Mouse (Mus musculus) liver, embryonic 12.5 days (tissue): ENCODE data around the gene Cntrl. TPM values are rescaled to one million over a fixed set of nuclear protein-coding genes. Genes with fewer than 3 reads are reported as not detected.
A peak's percentile ranks its signal among the peaks of the same experiment; 100 is the strongest.

Experiments
- ATAC-seq: fragments of 200-750 bp; cut with Nextera tagmentation; 2 replicates; pipeline ENCODE4 v1.8.0; 2017; ENCODE audit warnings: moderate number of reproducible peaks, mild to moderate bottlenecking, moderate library complexity
- H3K27ac ChIP-seq: fragments of 300-500 bp; sonication (generic); 2 replicates; pipeline ENCODE4 v1.5.1; 2016; ENCODE audit warnings: mild to moderate bottlenecking
- H3K27me3 ChIP-seq: fragments of 300-500 bp; sonication (generic); replicated peaks from 2 replicates; pipeline ENCODE4 v1.6.1; 2016; ENCODE audit warnings: mild to moderate bottlenecking, moderate library complexity
- H3K36me3 ChIP-seq: fragments of 300-500 bp; sonication (generic); 2 replicates; pipeline ENCODE4 v1.6.1; 2016; ENCODE audit warnings: mild to moderate bottlenecking, moderate library complexity
- H3K4me1 ChIP-seq: fragments of 300-500 bp; sonication (generic); 2 replicates; pipeline ENCODE4 v1.6.1; 2016
- H3K4me2 ChIP-seq: fragments of 300-500 bp; sonication (generic); 2 replicates; pipeline ENCODE4 v1.6.1; 2016; ENCODE audit warnings: mild to moderate bottlenecking, moderate library complexity
- H3K4me3 ChIP-seq: fragments of 300-500 bp; sonication (generic); 2 replicates; pipeline ENCODE4 v1.5.1; 2016; ENCODE audit warnings: mild to moderate bottlenecking, moderate library complexity
- H3K9ac ChIP-seq: fragments of 300-500 bp; sonication (generic); 2 replicates; pipeline ENCODE4 v1.6.1; 2016; ENCODE audit warnings: mild to moderate bottlenecking, moderate library complexity
- H3K9me3 ChIP-seq: fragments of 300-500 bp; sonication (generic); replicated peaks from 2 replicates; pipeline ENCODE4 v1.6.1; 2016; ENCODE audit warnings: mild to moderate bottlenecking, moderate library complexity
- WGBS: fragments of 180-500 bp; shearing (Covaris S2); methylation state at CpG from one replicate; pipeline ENCODE4 v1.1.7; 2016; ENCODE audit not compliant: insufficient replicate concordance; 5-methylcytosine and 5-hydroxymethylcytosine counted together
- polyA plus RNA-seq: library from polyadenylated mRNA; unstranded; fragments of >200 nt; fragmentation: Nextera tagmentation; extraction: Ambion mirVana; gene quantifications from 2 replicates; pipeline ENCODE4 v1.2.1, GENCODE M21; 2016

The Cntrl gene
- polyA plus RNA-seq, 1 experiment from 2014 or later: 12.7 TPM

- under 1% methylated on average over 21 of the region's 21 CpGs for WGBS
These were observed 22.8 kb downstream of the Cntrl start for GRCm38 (mm10) chr2:35131991-35132661.

GRCm38 (mm10) chr2:35132662-35133055 lies 23.4 kb downstream of the Cntrl start:
- WGBS: 6% methylated on average over 5 of the region's 5 CpGs
- peaks cover 14% of the 10 kb centered on the region for H3K4me1 ChIP-seq
- no peaks in the 10 kb centered on the region for H3K27me3 ChIP-seq
- peak overlapping the region; percentile 76; the same call in 1 of the 2 replicates for H3K27ac ChIP-seq
- H3K36me3 ChIP-seq: peaks cover 46% of the 10 kb centered on the region
- peak overlapping the region; percentile 66 for H3K4me3 ChIP-seq
- peak overlapping the region; percentile 78 for H3K4me2 ChIP-seq
- no peak for ATAC-seq
- no peaks in the 10 kb centered on the region for H3K9me3 ChIP-seq
- H3K9ac ChIP-seq: peak overlapping the region; percentile 66

More at GRCm38 (mm10) chr2:35131991-35132661, 22.8 kb downstream of the Cntrl start:
- peak; percentile 98 for ATAC-seq
- H3K4me1 ChIP-seq: peaks cover 14% of the 10 kb centered on the region
- H3K27ac ChIP-seq: peak overlapping the region; percentile 76
- H3K9me3 ChIP-seq: no peaks in the 10 kb centered on the region
- peaks cover 46% of the 10 kb centered on the region for H3K36me3 ChIP-seq
- no peaks in the 10 kb centered on the region for H3K27me3 ChIP-seq
- H3K4me3 ChIP-seq: peak overlapping the region; percentile 66
- H3K4me2 ChIP-seq: peak overlapping the region; percentile 78
- peak overlapping the region; percentile 66 for H3K9ac ChIP-seq

GRCm38 (mm10) chr2:35133891-35134290 lies 24.6 kb downstream of the Cntrl start:
- Histone ChIP-seq H3K4me3 (no peak overlapping the region), H3K27me3 (no peaks in the 10 kb centered on the region), H3K9ac (no peak overlapping the region), H3K27ac (no peak overlapping the region), H3K4me1 (peaks cover 14% of the 10 kb centered on the region), H3K9me3 (no peaks in the 10 kb centered on the region), H3K36me3 (peaks cover 49% of the 10 kb centered on the region), H3K4me2 (no peak overlapping the region)
- ATAC-seq: no peak
- 87% methylated on average over 5 of the region's 5 CpGs for WGBS

- Histone ChIP-seq H3K4me3 (no peak overlapping the region), H3K27me3 (no peaks in the 10 kb centered on the region), H3K4me1 (no peaks in the 10 kb centered on the region), H3K27ac (no peak overlapping the region), H3K4me2 (no peak overlapping the region), H3K9me3 (no peaks in the 10 kb centered on the region), H3K36me3 (peaks cover 90% of the 10 kb centered on the region), H3K9ac (no peak overlapping the region)
- 78% methylated on average over 1 of the region's 1 CpGs for WGBS
- ATAC-seq: no peak
These were observed 29.3 kb downstream of the Cntrl start for GRCm38 (mm10) chr2:35138576-35138975.

GRCm38 (mm10) chr2:35141673-35142072 lies 32.4 kb downstream of the Cntrl start:
- Histone ChIP-seq H3K27ac (no peak overlapping the region), H3K27me3 (no peaks in the 10 kb centered on the region), H3K4me1 (no peaks in the 10 kb centered on the region), H3K4me2 (no peak overlapping the region), H3K36me3 (peaks cover 96% of the 10 kb centered on the region), H3K9ac (no peak overlapping the region), H3K4me3 (no peak overlapping the region), H3K9me3 (no peaks in the 10 kb centered on the region)
- ATAC-seq: no peak
- 75% methylated on average over 3 of the region's 3 CpGs for WGBS

- H3K36me3 ChIP-seq: peaks cover 97% of the 10 kb centered on the region
- H3K4me3 ChIP-seq: no peak overlapping the region
- no peak overlapping the region for H3K4me2 ChIP-seq
- no peaks in the 10 kb centered on the region for H3K27me3 ChIP-seq
- 86% methylated on average over 10 of the region's 10 CpGs for WGBS
- H3K9me3 ChIP-seq: no peaks in the 10 kb centered on the region
- no peak for ATAC-seq
- no peak overlapping the region for H3K27ac ChIP-seq
- no peaks in the 10 kb centered on the region for H3K4me1 ChIP-seq
- H3K9ac ChIP-seq: no peak overlapping the region
These were observed 39.5 kb downstream of the Cntrl start for GRCm38 (mm10) chr2:35148806-35149205.

GRCm38 (mm10) chr2:35151303-35151882 lies 42.1 kb downstream of the Cntrl start:
- H3K27me3 ChIP-seq: no peaks in the 10 kb centered on the region
- H3K4me1 ChIP-seq: 0 out of 2 replicates have a peak, but pooled peaks cover 2% of the 10 kb centered on the region
- H3K4me2 ChIP-seq: no peak overlapping the region
- no peaks in the 10 kb centered on the region for H3K9me3 ChIP-seq
- no peak overlapping the region for H3K9ac ChIP-seq
- 83% methylated on average over 13 of the region's 13 CpGs for WGBS
- ATAC-seq: no peak
- H3K36me3 ChIP-seq: peaks cover 98% of the 10 kb centered on the region
- no peak overlapping the region for H3K4me3 ChIP-seq
- H3K27ac ChIP-seq: no peak overlapping the region

- 69% methylated on average over 6 of the region's 6 CpGs for WGBS
- Histone ChIP-seq H3K4me3 (no peak overlapping the region), H3K27me3 (no peaks in the 10 kb centered on the region), H3K4me2 (no peak overlapping the region), H3K4me1 (0 out of 2 replicates have a peak, but pooled peaks cover 5% of the 10 kb centered on the region), H3K27ac (no peak overlapping the region), H3K9ac (no peak overlapping the region), H3K36me3 (peaks cover 97% of the 10 kb centered on the region), H3K9me3 (no peaks in the 10 kb centered on the region)
- no peak for ATAC-seq
These were observed 43.9 kb downstream of the Cntrl start for GRCm38 (mm10) chr2:35153179-35153578.

GRCm38 (mm10) chr2:35153844-35154554 lies 44.7 kb downstream of the Cntrl start:
- H3K4me2 ChIP-seq: no peak overlapping the region
- H3K9me3 ChIP-seq: no peaks in the 10 kb centered on the region
- peaks cover 97% of the 10 kb centered on the region for H3K36me3 ChIP-seq
- H3K27me3 ChIP-seq: no peaks in the 10 kb centered on the region
- H3K4me1 ChIP-seq: 0 out of 2 replicates have a peak, but pooled peaks cover 5% of the 10 kb centered on the region
- no peak overlapping the region for H3K27ac ChIP-seq
- no peak overlapping the region for H3K9ac ChIP-seq
- 77% methylated on average over 8 of the region's 8 CpGs for WGBS
- H3K4me3 ChIP-seq: no peak overlapping the region
- no peak for ATAC-seq

GRCm38 (mm10) chr2:35156985-35157384 lies 47.7 kb downstream of the Cntrl start:
- no peak for ATAC-seq
- no peak overlapping the region for H3K9ac ChIP-seq
- H3K27ac ChIP-seq: no peak overlapping the region
- no peaks in the 10 kb centered on the region for H3K9me3 ChIP-seq
- H3K27me3 ChIP-seq: no peaks in the 10 kb centered on the region
- no peak overlapping the region for H3K4me3 ChIP-seq
- H3K36me3 ChIP-seq: peaks cover 86% of the 10 kb centered on the region
- 0 out of 2 replicates have a peak, but pooled peaks cover 8% of the 10 kb centered on the region for H3K4me1 ChIP-seq
- 49% methylated on average over 2 of the region's 2 CpGs for WGBS
- H3K4me2 ChIP-seq: no peak overlapping the region

- no peak overlapping the region for H3K4me3 ChIP-seq
- H3K9ac ChIP-seq: no peak overlapping the region
- ATAC-seq: no peak
- no peak overlapping the region for H3K27ac ChIP-seq
- H3K27me3 ChIP-seq: no peaks in the 10 kb centered on the region
- H3K9me3 ChIP-seq: no peaks in the 10 kb centered on the region
- H3K36me3 ChIP-seq: peaks cover 85% of the 10 kb centered on the region
- no peak overlapping the region for H3K4me2 ChIP-seq
- H3K4me1 ChIP-seq: 0 out of 2 replicates have a peak, but pooled peaks cover 8% of the 10 kb centered on the region
- 88% methylated on average over 7 of the region's 7 CpGs for WGBS
These were observed 48.5 kb downstream of the Cntrl start for GRCm38 (mm10) chr2:35157836-35158235.

- Histone ChIP-seq H3K4me2 (no peak overlapping the region), H3K4me3 (no peak overlapping the region), H3K4me1 (0 out of 2 replicates have a peak, but pooled peaks cover 8% of the 10 kb centered on the region), H3K9ac (no peak overlapping the region), H3K36me3 (peaks cover 85% of the 10 kb centered on the region), H3K9me3 (no peaks in the 10 kb centered on the region), H3K27me3 (no peaks in the 10 kb centered on the region), H3K27ac (no peak overlapping the region)
- whole genome bisulfite sequencing: 74% methylated on average over 3 of the region's 3 CpGs
- no peak for ATAC-seq
These were observed 49.1 kb downstream of the Cntrl start for GRCm38 (mm10) chr2:35158358-35158757.
